Mouse (Mus musculus): Measurements from ENCODE around the gene Ufl1.
"Not testable (repeated sequence)": the region's sequence is repeated elsewhere in the genome, so short reads cannot be mapped to it uniquely, and the experiment has no call there.

Gene Ufl1

DNA sequence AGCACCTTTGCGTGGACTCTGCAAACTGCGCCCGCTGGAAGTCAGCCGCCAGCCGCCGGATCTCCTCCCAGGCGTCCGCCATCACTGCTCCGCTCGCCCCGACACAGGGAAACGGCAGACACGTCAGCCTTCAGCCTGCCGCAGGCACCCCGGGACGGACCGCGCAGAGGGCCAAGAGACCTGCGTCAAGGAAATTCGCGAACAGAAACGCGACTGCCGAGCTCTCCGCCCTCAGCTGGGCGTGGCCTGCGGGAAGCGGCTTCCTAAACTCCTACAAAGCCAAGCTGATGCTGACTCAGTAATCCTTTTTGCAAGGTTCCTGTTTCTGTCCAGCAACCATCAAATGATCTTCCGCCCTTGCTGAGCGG, at the start of gene Ufl1:
Gene Ufl1, minus strand, starts transcription at position 151 of the 368 bp plus-strand sequence.
- peak; percentile 97 for DNase-seq (ENCODE audit: low spot score)

DNA sequence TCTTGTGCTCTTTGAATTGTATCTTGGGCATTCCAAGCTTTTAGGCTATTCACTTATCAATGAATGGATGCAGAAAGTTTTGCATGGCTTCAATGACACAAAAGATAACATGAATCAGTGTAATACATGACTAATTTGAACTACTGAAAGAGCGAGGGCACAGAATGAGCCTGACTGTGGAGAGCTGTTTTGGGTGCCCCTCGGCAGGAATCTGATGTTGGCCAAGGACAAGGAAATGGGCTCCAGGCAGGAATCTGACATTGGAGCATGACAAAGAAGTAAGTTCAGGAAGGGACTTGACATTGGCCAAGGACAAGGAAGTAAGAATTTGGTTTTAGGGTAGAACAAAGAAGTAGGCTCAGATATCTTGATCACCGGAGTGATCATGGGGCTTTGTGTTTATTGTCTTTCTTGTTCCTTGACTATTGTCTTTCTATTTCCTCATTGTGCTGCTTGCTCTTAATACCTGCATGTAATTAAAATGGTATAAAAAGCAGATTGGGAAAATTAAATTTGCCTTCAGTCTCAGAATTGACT, 44.1 kb upstream of the Ufl1 start:
- DNase-seq (ENCODE audit: low spot score), result no peak

DNA sequence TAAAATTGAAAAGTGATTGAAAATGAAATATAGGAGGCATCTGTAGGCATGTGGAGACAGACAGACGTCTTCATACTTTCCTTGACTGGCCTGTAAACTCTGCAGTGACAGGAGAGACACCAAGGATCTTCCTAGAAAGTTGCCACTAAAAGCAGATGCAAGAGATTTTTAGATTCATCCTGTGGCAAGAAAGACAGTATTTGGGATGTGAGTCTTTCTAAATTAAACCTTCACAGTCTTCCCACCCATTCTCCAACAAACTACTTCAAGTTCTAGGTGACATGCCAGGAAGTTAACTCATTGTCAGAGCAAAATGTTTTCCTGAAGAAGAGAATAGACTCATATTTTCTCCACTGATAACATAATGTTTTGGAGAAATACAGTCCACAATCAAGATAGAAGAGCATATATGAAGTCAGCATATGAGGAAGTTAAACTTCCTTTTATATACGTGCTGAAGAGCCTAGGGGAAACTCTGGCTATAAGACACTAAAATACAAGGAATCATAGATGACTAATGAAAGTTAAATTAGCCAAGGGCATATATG, 41.1 kb upstream of the Ufl1 start:
- DNase-seq (ENCODE audit: low spot score), result no peak

DNA sequence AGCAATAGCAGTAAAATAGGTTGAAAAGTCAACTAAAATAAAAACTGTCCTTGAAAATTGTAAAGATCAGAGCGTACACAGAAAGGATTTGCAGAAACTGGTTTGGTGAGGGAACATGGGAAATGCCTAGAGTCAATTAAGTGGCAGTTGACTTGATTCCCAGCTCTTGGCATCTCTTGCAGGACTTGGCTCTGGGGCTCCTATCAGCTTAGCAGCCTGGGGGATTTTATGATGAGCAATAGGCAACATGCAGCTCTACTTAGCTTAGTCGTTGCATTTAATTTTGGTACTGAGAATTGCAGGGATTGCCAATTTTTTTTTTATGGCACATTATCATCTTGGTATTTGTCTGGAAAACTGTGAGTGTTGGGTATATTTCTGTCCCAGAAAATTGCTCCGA, 32.1 kb upstream of the Ufl1 start:
- DNase-seq (ENCODE audit: low spot score), result no peak

DNA sequence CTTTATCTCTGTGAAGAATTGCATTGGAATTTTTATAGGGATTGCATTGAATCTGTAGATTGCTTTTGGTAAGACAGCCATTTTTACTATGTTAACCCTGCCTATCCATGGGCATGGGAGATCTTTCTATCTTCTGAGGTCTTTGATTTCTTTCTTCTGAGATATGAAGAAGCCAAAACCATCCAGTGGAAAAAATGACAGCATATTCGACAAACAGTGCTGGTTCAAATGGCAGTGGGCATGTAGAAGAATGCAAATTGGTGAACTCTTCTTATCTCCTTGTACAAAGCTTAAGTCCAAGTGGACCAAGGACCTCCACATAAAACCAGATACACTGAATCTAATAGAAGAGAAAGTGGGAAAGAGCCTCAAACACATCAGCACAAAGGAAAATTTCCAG, 3.4 kb upstream of the Ufl1 start:
- DNase-seq (ENCODE audit: low spot score), result not testable (repeated sequence)

DNA sequence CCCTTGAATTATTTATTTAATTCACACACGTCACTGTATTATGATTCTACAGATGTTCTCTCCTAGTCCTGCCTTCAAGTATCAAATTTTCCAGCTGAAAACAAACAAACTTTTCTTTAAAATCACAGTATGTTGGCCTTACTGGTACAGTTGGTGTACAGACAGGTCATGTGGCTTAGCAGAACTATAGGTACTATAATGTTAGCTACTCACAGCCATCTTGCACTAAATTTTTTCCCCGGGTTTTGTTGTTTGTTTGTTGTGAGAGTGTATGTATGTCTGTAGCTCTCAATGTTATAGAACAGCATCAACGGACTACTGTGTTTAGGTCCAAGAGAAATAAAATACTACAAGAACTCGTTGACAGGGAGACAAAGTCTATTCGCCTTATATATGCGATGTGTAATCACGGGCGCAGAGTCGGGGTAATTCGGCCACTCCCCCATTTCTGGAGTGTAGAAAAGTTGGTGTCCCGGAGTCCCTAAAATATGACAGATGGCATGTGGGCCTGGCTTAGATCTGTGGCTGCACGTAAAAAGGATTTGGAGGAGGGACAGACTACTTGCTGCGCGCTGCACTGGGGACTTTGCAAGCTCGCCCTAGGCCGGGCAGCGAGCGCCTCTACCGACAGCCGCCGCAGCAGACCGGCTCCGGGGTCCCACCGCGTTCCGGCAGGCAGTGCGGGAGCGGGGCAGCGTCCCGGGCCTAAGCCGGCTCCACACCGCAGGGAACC, 517 bp downstream of the Ufl1 start:
- DNase-seq (ENCODE audit: low spot score), result no peak

DNA sequence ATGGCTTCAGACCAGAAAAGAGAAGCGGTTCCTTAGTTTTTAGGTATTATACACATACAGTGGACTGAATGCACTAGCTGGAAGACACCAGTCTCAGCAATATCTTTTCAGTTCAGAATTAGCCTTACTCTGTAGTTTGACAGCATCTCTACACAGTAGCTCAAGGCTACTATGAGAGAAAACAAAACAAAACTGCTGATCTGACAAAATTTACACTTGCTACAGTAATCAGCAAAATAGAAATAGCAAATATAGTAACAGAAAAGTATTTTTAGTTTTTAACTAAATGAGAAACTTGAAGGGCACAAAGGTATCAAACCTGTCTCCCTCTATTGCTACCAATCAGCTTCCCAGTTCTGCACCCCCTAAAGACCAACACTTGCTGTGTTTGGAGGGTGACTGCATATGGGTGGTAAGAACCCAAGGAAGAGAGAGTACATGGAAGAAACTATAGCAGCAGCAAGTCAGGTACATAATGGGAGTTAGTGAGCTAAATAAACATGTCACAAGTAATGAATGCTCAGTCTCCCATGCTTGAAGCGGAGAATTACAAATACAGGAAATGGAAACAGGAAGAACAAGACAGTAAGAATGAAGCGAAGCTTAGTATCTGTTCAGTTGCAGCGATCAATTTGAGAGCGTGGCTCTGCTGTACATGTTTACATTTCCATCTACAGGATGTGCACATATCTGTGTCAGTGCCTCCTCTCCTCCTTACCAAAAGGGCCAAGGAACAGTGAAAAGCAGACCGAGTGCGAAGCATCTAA, 8.6 kb downstream of the Ufl1 start:
- DNase-seq (ENCODE audit: low spot score), result no peak

DNA sequence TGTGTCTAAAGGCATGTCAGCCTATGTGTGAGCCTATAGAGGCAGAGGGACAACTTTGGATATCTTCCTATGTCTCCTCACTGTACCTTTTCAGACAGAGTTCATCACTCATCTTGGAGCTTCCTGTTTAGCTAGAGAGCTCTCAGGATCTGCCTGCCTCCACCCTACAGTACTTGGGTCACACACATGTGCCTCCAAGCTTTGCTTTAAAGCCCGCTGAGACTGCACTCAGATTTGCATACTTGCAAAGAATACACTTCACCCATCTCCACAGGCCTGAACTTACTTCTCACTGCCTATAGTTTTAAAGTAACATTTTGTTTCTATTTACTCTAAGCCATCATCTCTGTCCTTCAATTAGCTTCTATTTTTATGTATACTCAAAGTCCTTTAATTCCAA, 9.7 kb downstream of the Ufl1 start:
- DNase-seq (ENCODE audit: low spot score), result no peak

DNA sequence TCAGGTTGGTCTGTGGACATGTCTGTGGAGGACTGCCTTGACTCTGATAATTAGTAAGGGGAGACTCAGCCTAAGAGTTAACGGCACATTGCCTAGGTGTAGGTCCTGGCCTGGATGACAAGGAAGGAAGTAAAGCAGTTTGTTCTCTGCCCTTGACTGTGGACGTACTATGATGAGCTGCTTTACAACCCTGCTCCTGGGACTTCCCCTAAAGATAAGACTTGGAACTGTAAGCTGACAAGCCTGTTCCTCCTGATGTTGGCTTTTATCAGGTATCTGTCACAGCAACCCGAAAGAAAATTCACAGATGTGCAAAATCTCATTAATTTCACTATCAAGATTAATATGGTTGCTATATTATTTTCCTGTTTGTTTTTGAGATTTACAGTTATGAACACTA, 14.5 kb downstream of the Ufl1 start:
- no peak for DNase-seq (ENCODE audit: low spot score)

DNA sequence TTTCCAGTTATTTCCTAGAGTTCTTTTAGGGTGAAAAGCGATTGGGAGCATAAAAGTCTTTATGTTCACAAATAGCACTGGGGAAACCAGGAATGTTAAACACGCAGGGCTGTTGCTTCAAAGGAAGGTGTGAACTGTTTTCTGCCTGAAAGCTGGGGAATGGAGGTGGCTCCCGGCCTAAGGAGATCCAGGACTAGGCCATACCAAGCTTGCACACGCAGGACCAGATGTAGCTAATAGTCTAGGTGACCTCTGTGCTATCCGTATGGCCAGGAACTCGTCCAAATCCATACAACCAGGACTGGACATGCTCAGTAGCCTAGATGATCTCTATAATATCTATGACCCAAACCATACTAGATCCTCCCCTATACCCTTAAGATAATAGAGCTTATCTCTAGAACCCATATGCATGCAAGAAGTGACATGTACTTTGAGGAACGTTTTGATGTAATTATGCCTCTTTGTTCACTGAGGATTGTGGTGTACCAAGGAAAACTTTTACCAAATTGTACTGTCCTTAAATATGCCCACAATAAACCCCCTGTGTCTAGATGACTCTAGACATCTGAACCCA, 23.7 kb downstream of the Ufl1 start:
- DNase-seq (ENCODE audit: low spot score), result no peak

DNA sequence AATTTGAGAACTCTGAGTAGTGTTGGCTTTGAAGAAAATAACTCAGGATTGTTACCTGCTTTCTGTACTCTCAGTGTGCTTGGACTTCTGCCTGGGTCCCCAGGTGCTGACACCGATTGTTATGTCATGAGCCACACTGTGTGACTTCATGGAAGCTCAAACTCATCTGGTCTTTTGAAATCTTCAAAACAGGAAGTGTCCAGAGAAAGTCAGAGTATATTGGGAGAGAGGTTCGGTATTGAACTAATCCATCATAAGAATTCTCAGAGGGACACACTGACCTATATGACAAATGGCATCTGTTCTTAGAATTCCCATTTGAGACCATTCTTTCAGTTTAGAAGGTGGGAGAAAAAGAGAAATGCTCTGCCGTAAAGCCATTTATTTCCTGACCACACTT, 38.8 kb downstream of the Ufl1 start, which contains the start of gene Fhl5:
Gene Fhl5, minus strand, starts transcription at position 101 of the 400 bp plus-strand sequence.
- DNase-seq (ENCODE audit: low spot score), result no peak

DNA sequence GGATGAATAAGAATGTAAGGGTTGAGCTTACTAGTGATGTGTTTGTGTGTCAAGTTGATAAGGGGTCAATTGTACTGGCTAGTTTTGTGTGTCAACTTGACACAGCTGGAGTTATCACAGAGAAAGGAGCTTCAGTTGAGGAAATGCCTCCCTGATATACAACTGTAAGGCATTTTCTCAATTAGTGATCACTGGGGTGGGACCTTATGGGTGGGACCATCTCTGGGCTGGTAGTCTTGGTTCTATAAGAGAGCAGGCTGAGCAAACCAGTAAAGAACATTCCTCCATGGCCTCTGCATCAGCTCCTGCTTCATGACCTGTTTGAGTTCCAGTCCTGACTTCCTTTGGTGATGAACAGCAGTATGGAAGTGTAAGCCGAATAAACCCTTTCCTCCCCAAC, 46.0 kb downstream of the Ufl1 start:
- not testable (repeated sequence) for DNase-seq (ENCODE audit: low spot score)

DNA sequence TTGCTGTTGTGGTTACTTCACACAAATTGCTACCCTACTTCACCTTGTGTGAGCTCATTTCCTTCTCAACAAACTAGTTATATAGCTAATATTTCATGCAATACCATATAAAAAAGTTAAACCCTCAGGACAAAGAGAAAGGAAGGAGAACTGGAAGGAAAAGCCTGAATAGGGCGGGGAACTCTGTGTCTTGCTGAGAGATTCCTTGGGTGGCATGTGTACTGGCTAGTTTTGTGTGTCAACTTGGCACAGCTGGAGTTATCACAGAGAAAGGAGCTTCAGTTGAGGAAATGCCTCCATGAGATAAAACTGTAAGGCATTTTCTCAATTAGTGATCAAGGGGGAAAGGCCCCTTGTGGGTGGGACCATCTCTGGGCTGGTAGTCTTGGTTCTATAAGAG, 47.9 kb downstream of the Ufl1 start:
- DNase-seq (ENCODE audit: low spot score), result not testable (repeated sequence)

DNA sequence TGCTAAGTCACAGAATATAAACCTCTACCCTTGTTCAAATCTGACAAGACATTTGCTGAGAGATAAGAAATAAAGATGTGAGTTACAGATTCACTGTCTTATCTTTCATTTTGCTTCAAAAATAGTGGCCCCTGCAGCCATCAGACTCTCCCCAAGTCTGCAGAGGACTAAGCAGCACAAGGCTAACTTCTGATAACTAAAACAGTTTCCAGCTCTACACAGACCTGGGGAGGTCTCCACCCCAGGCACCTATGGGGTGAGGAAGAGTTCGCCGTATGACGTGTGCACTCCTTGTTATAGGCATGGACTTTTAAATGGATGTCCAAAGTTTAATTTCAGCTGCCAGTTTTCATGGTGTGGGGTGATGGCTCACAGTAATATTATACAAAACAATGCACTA, 49.1 kb downstream of the Ufl1 start:
- DNase-seq (ENCODE audit: low spot score), result no peak

DNA sequence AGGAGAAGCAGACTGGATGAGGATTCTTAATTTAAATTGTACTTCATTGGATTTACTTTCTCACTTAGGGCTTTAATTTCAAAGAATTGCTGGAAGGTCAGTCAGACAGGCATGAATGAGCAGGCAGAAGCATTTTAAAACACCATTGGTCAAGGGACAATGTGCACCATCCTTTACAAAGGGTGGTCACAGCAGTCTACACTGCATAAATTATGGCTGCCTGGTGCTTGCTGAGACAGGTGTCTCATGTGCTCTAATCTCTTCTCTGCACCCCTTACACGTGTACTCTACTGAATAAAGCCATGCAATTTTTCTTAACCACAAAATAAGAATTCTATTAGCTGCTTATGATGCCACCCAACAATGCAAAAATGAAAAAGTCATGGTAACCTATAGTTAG, 54.1 kb downstream of the Ufl1 start:
- DNase-seq (ENCODE audit: low spot score), result no peak

DNA sequence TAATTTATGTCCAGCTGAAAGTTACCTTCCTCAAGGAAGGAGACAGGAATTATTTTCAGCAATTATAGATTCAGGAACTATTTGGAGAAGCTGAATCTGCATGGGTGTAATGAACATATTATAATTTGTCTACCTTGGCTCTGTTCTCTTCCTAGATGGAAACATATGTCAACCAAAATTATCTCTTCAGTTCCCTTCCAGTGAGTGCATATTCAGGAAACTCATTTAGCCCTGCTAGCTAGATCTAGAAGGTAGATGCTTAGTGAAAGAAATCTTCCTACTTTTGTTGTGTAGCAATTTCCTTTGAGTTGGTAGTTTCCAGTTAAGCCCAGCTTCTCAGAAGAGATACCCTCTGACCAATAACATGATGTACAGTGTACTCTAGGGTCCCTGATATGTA, 59.7 kb downstream of the Ufl1 start:
- no peak for DNase-seq (ENCODE audit: low spot score)

DNA sequence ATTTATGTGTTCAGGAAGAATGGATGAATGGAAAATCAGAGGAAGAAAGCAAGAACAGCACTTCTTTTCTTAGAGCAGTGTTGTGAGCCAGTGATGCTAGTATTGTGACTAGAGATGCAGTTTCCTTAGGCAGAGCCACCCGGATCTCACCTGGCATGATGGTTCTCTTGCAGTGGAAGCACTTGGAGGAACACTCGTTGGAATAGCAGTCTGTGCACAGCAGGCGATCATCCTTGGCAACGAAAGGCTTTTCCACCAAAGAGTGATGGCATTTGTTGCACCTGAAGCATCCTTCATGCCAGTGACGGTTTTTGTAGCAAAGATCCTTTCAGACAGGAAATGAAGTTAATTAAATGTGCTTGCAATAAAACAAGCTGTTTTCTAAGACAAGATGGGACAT, 68.2 kb downstream of the Ufl1 start:
- DNase-seq (ENCODE audit: low spot score), result no peak

DNA sequence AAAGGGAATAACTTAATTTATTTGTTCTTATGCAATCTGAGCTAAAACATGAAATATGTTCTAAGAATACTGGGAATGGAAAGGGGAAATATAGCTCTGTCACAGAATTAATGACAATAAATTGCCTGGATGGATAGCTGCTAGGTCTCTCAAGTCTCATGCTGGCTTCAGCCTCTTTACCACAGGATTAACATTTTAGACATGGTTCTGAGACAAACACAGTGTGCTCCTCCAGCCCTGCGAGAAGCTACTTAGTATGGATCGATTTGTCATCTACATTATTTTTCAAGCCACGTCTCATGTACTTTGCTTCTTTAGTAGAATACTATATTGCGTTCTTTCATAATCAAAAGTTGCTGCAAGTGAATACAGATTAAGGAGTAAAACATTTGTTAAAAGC, 75.5 kb downstream of the Ufl1 start:
- DNase-seq (ENCODE audit: low spot score), result no peak
